Mouse (Mus musculus) liver, adult 2 months (tissue): ENCODE results near the gene Scg2.

Experiments used
- CTCF ChIP-seq: fragments of 200-500 bp; IDR thresholded peaks from 2 replicates; pipeline ENCODE4 v1.5.1; 2011; ENCODE audit warnings: low read depth, low read length, control low read depth
- POLR2A ChIP-seq: fragments of 200-500 bp; IDR thresholded peaks from 2 replicates; pipeline ENCODE4 v1.6.1; 2011; ENCODE audit warnings: low read length, control low read depth; ENCODE audit not compliant: insufficient read depth; ENCODE audit errors: extremely low read depth

- TF ChIP-seq POLR2A (no peak), CTCF (no peak)
Observed at GRCm38 (mm10) chr1:79445586-79445985, 5.7 kb upstream of the Scg2 start.
